Mouse (Mus musculus) ES-Bruce4 (cell line): ENCODE results near the gene Yeats2.

Experiments
- CTCF ChIP-seq: IDR thresholded peaks from one replicate; pipeline ENCODE4 v1.8.1; 2011; ENCODE audit warnings: low read depth, low read length
- EP300 ChIP-seq: IDR thresholded peaks from 2 replicates; pipeline ENCODE4 v1.6.1; 2011; ENCODE audit warnings: low read depth, low read length; ENCODE audit not compliant: insufficient read depth
- POLR2A ChIP-seq: IDR thresholded peaks from one replicate; pipeline ENCODE4 v1.8.1; 2011; ENCODE audit warnings: low read length; ENCODE audit not compliant: insufficient read depth

GRCm38 (mm10) chr16:20227504-20227903, 86.6 kb downstream of the Yeats2 start:
- TF ChIP-seq CTCF (peak; percentile 12), POLR2A (no peak), EP300 (no peak)
